Mouse (Mus musculus): ENCODE measurements around the gene Elmo2.

Elmo2 gene

DNA sequence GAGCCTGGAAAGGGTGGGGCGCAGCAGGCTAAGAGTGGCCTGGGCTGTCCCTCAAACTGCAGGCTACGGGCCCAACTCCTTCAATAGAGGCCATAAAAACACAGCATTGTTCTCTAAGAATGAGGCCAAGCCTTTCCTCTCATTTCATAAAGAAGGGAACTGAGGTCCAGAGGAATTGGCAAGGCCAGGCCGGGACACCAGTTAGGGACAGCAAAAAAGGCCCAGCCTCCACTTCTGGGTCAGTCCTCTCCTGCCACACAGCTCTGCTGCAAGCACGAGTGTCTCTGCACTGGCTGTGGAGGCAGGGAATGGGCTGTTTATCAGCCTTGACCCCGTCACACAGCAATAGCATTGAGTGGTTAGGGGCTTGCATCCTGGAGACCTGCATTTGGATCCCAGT, 2.8 kb downstream of the Elmo2 start:
- no peak for DNase-seq

DNA sequence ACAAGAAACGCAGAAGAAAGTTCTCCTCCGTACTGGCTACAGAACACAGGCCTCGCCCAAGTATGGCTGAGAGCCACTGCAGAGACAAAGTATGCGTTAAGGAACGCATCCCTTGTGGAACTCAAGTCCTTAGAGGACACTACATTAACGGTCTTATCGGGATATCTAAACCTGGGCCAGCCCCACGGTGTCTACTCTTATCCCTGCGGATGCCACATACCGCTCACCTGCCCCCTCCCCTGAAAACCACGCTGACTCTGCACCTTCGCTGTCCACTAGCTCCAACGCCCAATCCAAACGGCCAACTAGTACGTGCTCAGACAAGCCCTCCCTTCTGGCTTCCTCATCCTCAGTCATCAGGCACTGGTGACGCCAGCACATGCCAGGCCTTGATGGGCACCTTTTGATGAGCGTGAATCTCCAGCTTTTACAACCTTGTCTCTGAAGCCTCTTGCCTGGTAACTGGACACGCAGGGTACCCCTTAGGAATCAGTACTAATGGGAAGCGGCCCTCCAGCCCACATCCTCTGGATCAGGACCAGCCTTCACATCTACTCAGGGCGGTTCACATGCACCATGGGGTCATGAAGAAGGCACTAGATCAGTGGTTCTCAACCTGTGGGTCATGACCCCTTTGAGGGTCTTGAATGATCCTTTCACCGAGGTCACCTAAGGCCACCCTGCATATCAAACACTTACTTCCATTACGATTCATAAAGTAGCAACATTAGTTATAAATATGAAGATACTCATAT, 4.1 kb downstream of the Elmo2 start:
- no peak for DNase-seq

DNA sequence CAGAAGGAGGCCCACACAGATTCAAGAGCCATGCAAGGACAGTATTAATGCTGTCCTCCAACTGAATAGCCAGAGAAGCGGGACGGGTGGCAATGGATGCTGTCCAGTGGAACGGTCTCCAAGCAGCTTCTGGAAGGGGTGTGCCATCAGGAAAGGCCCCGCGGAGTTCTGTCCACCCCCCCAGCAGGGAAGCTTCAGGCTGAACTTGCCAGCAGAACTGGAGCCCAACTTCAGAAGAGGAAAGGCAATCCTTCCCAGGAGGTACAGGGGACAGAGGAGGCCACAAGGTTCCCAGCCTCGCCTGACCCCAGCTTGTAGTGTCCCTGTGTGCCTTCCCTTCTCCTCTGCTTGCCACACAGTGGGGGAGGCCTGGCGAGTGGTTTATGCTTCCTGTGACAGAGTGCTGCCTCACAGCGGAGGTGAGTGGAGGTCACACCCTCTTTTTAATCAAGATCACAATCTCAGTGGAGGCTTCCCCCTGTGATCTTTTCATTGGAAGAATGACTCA, 4.8 kb downstream of the Elmo2 start:
- no peak for DNase-seq

DNA sequence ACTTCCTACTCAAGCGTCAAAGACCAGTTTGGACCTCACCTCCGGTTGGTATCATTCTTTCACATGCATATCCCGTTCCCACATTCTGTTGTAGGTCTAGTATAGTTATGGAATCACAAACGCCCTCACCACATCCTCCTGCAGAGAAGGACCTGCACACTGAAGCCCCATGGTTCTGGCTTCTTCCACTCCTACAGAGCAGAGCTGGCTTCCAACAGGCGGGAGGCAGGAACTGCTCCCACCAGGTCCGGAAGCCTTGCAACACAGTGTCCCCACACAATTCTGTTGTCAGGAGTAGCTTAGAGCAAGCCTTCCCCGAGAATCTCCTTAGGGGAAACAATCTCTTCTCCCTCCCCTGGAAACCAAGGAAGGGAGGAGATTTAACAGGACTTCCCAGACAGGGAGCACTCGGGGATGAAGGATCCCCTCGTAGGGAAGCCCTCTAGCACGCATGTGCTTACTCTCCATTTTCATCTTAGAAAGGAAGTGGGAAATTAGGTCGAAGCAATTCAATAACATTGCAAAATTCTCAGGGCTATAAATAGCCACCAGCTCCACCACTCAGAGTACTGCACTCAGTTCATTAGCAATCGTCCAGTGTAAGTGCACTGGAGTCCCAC, 5.6 kb downstream of the Elmo2 start:
- DNase-seq: peak; percentile 50 to 51

DNA sequence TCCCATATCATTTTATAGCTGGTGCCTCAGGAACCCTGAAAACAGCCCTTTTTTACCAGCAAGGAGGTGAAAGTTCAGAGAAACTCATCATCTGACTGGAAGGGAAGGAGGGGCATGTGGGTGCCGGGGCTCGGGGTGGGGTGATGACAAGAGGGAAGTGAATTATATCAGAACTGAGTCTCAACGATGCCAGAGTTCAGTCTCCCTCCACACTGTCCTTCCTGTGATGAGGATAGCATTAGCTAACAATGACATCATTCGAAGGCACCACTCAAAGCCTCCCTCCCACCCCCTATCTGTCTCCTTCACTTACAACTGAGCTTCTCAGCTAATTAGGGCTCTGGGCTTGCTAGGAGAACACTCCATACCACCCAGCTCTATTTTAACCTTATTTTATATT, 6.8 kb downstream of the Elmo2 start:
- no peak for DNase-seq

DNA sequence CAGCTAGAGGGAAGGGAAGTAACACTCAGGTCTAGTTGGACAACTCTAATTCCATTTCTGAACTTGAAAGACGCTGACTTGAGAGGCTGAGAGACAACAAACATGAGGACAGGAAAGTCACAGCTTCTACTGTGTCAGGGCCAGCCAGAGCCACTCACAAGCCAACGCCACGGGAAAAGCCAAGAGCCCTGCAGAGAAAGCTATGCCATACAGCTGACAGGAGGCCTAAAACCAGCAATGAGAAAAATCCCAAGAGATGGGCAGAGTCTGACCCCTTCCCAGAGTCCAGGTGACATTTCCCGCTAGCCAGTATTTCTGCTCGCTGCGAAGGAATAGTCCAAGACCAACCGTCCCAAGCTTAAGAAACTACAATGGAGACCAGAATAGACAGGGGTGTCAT, 7.3 kb downstream of the Elmo2 start:
- DNase-seq: no peak

DNA sequence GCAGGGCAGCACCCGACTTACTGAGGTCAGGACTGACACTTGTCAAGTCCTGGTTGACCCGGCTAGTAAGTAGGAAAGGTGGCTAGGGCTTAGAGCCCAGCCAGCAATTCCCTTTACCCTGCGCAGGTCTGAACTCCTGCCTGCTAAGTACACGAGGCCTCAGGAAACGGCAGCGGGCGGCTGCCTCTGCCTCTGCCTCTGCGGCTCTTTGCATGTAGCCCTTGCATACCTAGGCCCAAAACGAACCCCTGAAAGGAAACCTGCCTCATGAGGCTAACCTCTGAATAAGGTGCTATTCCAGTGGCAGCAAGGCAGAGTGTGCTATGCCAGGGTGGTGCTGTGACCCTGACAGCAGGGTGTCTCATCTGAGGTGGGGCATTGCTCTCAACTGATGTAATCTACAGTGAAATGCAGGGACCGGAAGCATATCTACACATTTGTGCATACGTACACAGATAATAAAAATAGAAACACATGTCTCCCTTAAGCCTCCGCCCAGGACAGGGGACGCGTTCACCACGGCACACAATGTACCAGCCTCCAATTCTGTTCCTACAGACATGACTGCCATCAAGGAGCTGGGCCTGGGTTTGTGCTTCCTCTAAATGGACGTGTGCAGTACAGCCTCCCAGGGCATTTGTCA, 8.5 kb downstream of the Elmo2 start:
- DNase-seq: no peak

DNA sequence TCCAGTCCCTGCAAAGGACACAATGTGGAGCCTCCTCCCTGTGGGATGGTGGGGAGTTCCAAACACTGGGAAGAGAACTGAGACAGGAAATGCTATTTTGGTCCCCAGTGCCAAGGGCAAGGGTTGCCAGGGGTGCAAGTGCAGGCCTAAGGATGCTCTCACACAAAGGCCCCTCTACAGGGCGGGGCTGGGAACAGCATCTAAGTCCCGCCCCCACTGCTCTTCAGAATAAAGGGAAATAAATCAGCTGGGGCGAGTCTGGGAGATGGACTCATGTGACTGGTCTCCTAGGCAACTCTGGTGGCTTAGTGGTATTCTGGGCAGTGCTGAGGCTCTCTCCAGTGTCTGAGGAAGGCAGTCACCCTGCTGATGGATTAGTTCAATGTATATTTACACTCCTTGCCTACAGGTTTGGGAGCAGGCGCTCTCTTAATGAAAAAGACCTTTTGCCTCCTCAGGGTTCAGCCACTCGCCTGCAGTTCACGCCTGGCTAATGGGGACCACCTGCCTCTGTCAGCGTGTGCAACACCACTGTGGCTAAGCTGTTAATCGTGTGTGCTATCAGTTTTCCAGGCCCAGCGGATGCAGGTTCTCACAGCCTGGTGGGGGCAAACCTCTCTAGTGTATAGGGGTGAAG, 9.3 kb downstream of the Elmo2 start:
- DNase-seq: peak; percentile 76 to 79

DNA sequence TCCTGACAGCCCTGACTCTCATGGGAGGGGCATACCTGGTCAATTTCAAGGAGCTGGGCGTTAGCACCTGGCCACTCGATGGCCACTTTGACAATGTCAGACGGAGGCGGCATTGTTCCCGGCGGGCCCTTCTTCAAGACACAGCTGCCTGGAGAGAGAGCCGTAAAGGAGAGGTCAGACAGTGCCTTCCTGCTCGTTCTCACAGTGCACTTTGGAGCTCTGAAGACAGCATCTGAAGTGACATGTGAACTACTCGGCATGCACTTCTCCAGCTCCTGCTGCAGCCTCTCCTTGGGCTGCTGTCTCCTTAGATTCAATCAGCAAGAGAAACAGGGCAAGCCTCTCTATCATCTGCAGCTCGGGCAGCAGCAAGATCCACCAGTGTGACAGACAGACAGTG, 10.1 kb downstream of the Elmo2 start:
- DNase-seq: no peak

DNA sequence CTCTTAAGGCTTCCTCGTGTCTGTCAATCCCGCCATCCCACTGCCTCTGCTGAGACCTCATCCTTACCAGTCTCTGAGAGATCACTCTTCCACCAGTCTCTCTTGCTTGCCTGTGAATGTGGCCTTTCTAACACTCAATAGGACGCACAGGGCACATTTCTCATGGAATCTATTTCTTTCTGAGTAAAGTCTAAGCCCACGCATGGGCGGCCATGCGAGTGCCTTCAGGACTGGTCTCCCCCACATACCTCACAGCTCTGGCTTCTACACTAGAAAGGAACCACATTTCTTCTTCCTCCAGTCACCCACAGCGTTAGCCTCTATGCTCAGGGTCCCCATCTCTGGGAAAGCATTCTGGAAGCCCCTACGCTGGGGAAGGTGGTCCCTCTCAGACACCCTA, 12.1 kb downstream of the Elmo2 start:
- DNase-seq: peak; percentile 43 to 57

DNA sequence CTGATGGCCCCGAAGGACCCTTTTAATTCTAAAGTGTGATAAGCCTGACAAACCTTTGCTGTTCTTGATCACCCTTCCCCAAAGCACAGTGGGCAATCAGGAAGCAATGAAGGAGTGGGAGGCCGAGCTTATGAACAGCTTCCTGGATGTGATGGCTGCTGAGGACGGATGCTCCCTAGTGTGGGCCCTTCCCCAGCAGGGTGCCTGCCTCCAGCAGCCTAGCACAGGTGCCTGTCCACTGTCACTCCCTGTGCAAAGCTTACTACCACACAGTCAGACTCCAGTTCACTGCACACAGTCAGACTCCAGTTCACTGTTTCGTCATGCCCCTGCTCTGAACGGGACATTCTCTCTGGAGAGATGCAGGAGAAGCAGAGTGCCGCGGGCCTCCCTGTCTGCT, 13.9 kb downstream of the Elmo2 start:
- DNase-seq: no peak

DNA sequence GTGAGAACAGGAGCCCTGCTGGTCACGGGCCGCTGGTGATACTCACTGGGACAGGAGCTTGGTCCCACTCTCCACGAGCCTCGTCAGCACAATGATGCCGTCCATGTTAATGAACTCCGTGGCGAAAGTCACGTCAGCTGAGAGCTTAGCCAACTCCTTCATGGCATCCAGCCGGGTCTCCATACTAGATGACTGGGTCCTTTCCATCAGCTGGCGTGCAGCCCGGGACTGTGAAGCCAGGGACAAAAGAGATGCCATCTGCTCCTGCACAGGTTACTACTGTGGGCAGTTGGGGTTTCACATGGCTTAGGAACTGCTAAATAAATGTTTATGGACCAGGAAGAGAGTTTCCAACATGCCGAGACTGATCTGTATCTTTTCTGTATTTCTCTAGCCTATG, 14.7 kb downstream of the Elmo2 start:
- DNase-seq: no peak

DNA sequence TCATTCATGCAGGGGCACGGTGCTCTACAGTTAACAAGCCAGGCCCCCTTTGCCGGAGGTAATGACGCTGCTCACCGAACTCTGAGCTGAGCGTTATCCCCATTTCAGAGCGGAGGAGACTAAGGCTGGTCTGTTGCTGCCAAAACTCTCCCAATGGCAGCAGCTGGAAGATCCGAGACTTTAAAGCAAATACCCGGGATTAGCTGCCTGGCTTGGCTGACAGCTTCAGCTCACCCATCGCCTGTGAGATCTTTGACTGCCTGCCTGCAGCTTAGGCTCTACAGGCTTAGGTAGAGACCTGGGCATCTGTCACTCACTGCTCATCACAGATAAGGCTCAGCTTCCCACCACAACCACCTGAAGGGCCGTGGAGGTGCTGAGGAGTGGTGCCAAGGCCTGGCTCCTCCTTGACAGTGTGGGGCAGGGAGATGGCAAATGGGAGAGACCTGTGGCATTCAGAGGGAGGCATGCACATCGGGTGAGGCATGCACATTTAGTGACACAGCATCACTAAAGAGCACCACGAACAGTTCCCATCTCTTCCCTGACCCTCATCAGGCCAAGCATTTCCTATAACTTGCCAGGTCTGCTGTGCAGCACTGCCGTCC, 15.4 kb downstream of the Elmo2 start:
- DNase-seq: no peak

DNA sequence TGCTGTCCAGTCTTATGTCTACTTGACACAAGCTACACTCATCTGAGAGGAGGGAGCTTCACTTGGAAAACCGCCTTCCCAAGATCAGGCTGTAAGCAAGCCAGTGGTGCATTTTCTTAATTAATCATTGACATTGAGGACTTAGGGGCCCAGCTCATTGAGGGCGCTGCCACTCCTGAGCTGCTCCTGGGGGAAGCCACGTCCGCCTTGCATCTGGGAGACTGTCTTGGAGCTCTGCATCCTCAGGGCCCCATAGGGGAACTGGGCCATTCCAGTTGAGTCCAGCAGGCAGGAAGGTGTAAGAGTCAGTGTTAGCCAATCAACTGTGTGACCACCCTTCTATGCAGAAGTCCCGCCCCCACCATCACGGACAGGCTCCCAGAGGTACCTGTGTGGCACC, 18.5 kb downstream of the Elmo2 start:
- DNase-seq: peak; percentile 37 to 64

DNA sequence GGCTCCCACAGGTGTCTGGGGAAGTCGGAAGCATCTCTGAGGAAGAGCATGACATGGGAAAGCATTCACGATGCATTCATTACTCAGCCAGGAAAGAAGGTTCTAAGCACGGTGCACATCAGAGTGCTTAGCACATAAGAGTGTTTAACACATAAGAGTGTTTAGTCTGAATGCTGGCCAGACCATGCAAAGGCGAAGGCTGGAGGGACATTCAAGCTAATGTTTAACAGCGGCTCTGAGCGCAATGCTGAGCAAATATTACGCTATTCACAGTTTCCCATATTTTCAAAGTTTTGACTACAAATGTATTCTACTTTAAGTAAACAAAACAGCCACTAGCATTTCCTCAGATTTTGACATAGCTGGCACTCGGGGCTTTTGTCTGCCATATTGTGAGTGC, 20.8 kb downstream of the Elmo2 start:
- DNase-seq: peak in 1 of 2 experiments; percentile 42

DNA sequence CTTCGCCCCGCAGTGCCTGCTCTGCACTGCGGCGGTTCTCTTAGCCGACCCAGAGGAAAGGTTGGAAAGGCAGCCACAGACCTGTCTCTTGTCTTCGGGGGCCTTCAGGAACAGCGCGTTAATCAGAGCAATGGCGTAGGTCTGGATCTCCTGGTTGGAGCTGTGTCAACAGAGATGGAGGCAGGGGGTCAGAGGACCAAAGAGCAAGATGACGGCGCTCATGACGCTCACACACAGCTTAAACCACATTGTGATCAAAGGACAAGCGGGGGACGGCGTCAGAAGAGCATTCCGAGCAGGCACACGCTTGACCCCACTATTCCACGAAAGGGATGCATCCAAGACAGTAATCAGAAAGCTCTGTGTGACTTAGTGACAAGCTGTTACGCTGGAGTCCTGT, 21.5 kb downstream of the Elmo2 start:
- peak in 1 of 2 experiments; percentile 20 for DNase-seq

DNA sequence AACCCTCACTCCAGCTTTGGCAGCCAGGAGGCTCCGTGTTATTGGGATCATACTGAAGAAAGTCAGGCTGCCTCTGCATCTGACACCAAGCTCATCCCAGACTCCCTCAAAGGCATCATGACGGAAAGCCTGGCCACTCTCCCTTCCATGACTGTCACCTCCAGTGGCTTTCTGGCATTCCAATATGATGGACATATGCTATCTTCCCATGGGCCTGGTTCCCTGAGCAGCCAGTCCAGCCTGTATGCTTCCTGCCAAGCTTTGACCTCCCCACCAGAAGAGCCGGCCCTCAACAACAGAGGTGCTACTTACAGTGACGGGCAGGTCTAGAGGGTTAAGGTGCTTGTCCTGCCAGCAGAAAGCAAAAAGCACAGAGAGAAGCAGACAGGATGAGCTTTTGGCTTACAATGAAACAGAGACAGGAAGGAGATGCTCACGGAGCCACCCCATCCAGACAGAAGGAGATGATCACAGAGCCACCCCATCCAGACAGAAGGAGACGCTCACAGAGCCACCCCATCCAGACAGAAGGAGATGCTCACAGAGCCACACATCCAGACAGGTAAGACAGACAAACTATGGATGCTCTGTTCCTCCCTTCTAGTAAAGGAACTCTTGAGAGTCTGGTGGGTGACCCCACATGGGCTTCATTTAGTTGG, 22.8 kb downstream of the Elmo2 start:
- no peak for DNase-seq

DNA sequence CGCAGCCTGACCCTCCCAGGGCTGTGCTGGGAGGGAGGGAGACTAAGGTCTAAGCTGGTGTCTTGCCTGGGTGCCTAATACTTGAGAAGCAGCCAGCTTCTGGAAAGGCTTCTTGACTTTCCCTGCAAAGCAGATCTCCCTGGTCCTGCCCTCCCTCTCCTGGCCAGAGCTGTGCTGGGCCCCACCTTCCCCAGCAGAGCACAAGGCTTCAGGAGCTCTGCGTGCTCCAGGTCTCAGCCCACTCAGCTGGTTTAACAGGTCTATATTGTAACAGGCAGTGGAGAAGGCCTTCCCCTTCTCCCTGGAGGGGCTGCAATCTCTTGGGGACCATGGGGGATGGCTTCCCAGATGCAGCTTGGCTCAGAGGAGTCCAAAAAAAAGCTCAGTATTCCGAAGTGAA, 24.9 kb downstream of the Elmo2 start:
- no peak for DNase-seq

DNA sequence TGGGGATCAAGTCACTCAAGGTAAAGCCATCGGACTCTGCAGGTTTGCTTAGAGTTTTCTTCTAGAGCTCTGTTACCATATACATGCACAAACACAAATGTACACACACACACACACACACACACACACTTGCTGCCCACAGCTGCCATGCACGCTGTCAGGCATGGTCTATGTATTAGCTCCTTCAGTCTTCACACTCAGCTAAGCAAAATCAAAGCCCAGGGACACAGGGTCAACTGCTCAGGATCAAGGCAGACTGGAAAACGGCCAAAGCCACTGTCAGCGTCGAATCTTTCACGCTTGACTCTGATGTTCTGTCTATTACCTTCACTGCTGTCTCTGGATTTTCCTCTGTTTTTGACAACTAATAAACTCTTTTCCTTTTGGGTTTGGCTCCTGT, 25.4 kb downstream of the Elmo2 start:
- DNase-seq: peak in 1 of 2 experiments; percentile 37

DNA sequence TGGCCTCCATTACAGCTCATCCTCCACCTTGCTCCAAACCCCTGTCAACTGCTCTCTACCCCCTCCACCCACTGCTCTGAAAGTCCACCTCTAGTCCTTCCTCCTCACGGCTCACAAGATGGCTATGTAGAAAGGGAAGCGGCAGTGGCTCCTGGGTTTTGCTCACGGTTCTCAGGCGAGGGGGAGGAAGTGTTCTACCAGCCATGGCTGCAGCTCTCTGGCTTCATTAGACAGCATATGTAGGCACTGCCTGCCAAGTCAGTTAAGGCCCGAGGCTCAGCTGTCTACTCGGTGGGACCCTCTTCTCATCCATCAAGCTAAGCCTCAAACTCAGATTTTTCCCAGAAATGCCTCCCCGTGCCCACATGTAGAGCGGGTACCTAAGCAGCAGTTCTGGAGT, 25.9 kb downstream of the Elmo2 start:
- no peak for DNase-seq

DNA sequence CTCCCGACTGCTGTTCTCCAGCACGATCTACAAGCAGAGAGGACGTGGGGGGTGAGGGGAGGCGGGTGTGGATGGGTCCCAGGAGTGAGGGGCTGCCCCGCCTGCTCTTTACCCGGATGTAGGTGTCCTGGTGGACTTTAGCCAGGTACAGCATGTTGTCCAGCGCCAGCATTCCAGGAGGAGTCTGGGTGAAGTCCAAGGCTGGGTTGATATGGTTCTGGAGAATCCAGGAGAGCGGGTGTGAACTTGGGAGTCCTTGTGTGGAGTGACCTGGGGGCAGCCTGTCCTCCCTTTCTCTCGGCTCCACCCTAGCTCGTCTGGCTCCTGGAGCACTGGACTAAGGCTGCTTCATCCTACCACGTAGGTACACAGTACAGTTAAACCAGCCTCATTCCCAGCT, 28.9 kb downstream of the Elmo2 start:
- peak; percentile 86 to 93 for DNase-seq

DNA sequence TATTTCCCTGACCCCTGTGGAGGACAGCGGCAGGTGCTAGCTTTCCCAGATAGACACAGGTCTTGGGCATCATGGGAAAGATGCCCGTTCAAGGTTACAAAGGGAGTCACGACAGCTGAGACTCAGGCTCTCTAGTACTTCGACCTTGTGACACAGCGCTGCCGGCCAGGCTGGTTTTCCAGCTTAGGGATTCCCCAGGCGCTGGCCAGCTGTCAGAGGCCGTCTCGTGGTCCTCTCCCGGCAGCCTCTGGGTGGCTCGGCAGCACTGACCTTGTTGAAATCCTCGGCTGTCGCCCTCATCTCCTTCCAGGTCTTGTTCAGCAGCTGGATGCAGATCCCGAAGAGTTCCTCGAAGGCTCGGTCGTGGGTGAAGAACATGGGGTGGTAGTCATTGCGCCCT, 29.7 kb downstream of the Elmo2 start:
- DNase-seq: peak; percentile 82 to 83

Measured in kidney, postnatal 36 days (tissue).